Mouse (Mus musculus) heart, postnatal 25 days (tissue): ENCODE measurements around the gene Mrps35. TPM values are rescaled to one million over a fixed set of nuclear protein-coding genes. Genes with fewer than 3 reads are reported as not detected.
A peak's percentile ranks its signal among the peaks of the same experiment; 100 is the strongest.

Experiments
- DNase-seq: peaks from one replicate; pipeline ENCODE4 v3.0.0; 2022; ENCODE audit warnings: low spot score
- intact Hi-C: fragments of 180-260 bp; cut with DNase I; formaldehyde crosslinking; loops from one replicate; pipeline ENCODE4 v1.15.1; 2025
- total RNA-seq, 2 experiments: library from RNA; stranded (reverse); gene quantifications; 2 replicates each; pipeline ENCODE4 v1.2.3; 2021

The Mrps35 gene
- total RNA-seq, 2 experiments from 2014 or later: 182 to 211 TPM

DNA sequence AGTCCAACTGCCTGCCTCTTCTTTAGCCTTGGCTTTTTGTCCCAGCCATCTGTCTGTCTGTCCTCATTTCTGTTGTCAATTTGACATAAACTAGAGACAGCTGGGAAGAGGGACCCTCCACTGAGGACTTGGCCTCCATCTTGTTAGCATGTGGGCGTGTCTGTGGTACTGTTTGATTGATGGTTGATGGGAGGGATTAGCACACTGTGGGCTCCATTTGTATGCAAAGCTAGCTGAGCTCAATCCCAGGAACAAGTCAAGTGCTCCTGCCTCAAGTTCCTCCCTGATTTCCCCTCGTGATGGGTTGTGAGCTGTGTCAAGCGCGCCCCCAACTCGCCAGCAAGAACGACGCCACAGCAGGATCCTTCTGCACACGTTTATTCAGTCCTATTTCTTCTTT lies 34.3 kb downstream of the Mrps35 start:
- no peak for DNase-seq
- intact Hi-C loops: no loop called here

DNA sequence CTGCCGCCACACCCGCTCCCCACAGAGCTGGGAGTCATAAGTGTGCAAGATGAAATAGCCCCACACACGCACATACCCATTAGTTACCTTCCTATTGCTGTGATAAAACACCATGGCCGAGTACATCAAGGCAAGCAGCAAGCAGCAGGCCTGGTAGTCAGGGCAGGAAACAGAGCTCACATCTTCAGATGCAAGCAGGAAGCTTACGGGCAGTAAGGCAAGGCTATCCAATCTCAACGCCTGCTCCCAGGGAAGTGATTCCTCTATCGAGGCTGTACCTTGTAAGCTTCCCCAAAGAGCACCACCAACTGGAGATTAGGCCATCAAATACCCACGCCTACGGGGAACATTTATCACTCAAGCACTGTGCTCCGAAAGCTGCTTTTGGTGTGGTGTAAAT lies 37.4 kb downstream of the Mrps35 start:
- no peak for DNase-seq
- intact Hi-C loops: no loop called here

DNA sequence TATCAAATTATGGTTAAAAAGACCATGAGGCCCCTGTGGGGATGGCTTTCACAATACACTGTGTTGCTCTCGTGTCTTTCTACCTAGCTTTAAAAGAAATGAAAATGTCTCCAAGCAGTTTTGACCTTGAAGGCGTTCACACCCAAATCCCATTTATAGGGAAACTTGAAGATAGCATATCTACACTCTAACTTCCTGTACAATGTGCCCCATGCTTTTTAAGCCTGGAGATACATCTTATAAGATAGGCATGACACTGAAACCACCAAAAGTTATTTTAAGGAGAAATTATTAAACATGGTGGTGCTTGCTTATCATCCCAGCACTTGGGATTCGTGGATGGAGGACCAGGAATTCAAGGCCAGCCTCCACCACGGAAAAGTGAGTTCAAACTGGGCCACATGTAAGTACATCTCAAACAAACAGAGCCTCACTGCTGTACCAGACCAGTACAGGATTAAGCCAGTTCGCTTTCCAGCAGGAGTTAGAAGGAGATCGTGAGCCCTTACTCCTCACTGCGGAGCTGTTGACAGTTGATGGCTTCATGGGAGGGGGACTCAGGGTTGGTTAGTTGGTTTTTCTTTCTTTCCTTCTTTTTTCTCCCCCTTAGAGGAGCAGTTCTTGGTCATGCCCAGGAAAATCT lies 43.0 kb downstream of the Mrps35 start:
- intact Hi-C loops: no loop called here
- no peak for DNase-seq

DNA sequence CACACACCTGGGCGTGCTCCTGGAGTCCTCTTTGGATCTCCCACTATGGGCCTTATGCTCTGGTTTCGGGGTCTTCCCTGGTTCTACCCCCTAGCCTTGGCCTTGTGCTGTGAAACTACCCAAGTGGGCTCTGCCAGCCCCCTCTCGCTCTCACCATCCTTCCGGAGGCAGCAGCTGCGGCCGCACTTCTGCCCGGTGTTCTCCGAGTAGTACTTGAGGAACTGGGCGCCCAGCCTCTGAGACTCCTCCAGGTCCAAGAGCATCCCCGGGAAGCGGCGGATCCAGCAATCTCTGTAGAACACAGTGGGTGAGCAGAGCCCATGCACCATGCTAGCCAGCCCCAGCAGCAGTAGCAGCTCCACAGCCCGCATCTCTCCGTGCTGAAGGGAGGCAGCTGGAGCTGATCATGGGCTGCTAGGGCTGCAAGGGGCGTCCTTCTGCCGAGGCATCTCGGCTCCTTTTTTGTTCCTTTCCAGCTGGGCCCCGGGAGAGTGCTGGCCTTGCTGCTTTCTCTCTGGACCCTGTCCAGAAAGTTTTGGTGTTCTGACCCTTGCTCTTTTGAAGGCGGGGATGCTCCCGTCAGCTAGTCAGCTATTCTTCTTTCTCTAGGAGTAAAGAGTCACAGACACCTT lies 44.1 kb downstream of the Mrps35 start, which contains the start of gene Mansc4:
Gene Mansc4, minus strand, starts transcription at position 439 of the 632 bp plus-strand sequence.
- peak; percentile 6 for DNase-seq
- intact Hi-C loops: no loop called here

DNA sequence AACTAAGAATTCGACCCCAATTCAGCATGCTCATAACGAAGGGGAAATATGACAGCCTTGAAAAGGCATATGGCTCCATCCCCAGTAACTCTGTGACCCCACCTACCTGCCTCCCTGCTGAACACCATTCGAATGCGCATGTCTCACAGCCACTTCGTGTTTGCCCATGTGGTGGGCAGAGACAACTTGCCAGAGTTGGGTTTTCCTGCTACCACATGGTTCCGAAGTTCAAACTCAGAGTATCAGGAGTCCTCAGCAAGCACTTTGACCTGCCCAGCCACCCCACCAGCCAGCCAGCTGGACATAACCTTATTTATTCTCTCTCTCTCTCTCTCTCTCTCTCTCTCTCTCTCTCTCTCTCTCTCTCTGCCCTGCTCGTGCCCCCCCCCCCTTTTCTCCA lies 45.2 kb downstream of the Mrps35 start:
- no peak for DNase-seq
- intact Hi-C loops: no loop called here

DNA sequence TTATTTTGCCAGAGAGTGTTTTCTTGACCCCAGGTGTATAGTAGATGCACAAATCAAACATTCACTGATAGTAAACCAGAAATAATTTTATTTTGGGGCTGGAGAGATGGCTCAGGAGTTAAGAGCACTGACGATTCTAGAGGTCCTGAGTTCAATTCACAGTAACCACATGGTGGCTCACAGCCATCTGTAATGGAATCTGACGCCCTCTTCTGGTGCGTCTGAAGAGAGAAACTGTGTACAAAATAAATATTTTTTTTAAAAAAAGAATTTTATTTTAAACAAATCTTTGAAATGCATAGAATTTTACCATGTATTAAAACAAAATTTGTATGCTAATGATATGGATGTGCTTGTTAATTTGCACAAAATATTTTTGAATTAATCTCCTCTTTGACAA lies 46.0 kb downstream of the Mrps35 start:
- no peak for DNase-seq
- intact Hi-C loops: no loop called here

DNA sequence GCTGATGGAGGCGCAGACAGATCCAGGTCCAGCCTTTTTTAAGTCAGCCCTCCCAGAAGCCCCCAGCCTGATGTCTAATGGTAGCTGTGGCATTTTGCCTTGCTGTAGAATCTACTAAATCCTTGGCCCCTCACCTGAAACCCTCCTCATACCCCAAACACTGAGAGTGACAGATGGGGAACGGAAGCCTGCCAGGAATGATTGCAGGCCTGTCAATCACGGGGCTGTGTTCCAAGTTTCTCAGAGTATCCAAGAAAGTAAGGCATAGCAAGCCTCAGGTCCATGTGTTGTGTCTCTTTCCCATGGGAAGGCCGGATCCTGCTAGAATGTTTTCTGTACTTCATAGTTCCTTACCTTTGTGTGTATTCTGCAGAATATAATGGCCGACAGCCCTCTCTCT lies 47.6 kb downstream of the Mrps35 start:
- intact Hi-C loops: no loop called here
- DNase-seq: no peak

DNA sequence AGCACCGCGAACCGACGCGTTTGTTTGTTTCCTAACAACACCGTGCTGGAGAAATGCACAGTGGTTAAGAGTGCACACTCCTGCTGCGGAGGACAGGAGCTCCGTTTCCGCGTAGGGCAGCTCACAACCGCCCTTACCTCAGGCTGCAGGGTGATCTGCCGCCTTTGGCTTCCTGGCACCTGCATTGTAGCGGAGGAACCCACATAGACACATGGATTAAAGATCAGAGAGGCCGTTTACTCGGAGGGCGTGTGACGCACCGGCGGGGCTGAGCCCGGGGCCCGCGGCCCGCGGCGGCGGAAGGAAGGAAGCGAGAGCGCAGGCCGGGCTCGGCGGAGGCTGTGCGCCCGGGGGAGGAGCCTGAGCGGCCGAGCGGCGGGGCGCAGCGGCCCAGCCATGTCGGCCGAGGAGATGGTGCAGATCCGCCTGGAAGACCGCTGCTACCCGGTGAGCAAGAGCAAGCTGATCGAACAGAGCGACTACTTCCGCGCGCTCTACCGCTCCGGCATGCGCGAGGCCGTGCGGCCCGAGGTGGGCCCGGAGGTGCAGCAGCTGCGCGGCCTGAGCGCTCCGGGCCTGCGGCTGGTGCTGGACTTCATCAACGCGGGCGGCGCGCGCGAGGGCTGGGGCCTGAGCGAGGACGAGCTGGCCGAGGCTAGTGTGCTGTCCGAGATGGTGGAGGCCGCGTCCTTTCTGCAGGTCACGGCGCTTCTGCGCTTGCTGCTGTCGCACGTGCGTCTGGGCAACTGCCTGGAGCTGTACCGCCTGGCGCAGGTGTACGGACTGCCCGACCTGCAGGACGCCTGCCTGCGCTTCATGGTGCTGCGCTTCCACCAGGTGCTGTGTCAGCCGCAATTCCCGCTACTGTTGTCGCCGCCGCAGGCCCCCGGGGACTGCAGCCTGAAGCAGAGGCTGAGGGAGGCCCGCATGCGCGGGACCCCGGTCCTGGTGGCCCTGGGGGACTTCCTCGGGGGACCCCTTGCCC lies 48.9 kb downstream of the Mrps35 start, which contains the start of gene Klhl42:
Gene Klhl42, plus strand, starts transcription at position 244 of the 985 bp plus-strand sequence.
- DNase-seq: peak; percentile 63
- intact Hi-C loops: no loop called here

DNA sequence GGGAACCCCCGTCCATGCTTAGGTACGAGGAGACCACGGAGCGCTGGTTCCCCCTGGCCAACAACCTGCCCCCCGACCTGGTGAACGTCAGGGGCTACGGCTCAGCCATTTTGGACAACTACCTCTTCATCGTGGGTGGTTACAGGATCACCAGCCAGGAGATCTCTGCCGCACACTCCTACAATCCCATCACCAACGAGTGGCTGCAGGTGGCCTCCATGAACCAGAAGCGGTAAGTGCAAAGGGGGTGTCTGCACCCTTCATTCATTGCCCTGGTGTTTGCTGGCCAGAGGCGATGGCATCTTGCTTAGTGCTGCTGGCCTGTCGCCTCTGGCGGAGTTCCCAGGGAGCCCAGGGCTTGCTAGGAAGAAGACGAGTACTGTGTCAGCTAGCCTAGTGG lies 49.6 kb downstream of the Mrps35 start:
- intact Hi-C loops: no loop called here
- DNase-seq: peak; percentile 9

DNA sequence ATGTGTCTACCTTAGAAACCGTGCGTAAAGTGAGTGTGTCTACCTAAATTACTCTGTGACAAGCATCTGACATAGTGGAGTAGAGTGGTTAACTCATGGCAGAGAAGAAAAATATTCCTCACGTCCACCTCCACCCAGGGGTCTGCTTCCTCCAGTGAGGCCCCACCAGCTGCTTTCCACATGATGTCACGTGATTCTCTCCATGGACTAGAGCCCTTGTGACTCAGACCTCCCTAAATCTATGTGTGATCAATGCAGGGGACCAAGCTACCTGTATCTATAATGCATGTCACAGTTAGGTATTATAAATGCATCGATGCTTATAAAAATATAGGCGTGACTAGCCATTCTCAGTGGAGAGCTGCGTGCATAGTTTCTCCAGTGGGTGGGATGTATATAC lies 52.2 kb downstream of the Mrps35 start:
- DNase-seq: no peak
- intact Hi-C loops: no loop called here

DNA sequence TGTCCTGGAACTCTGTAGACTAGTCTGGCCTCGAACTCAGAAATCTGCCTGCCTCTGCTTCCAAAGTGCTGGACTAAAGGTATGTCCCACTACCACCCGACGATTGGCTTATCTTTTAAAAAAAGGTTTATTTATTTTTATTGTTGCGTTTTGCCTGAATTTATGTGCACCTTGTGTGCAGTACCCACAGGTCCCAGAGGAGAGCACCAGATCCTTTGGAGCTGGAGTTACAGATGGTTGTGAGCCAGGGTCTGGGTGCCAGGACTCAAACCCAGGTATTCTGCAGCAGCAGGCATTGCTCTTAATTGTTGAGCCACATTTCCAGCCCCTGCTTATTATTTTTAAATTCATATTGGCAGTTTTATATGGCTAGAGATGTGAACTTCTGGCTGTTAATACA lies 53.5 kb downstream of the Mrps35 start:
- intact Hi-C loops: no loop called here
- no peak for DNase-seq

DNA sequence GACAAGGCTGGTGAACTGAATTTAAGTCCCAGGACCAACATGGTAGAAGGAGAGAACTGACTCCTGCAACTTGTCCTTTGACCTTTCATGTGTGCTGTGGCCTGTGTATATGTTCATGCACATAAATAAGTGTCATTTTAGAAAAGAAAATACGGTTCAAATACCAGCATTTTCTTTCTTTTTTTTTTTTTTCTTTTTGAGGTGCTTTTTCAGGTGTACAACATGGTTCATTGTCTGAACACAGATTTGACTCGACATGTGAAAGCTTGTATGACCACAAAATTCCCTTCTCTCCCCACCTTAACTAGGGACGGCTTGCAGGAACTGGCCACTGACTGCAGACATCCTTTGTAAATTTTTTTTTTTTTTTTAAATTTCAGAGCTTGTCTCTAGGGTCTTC lies 54.4 kb downstream of the Mrps35 start:
- intact Hi-C loops: no loop called here
- no peak for DNase-seq

DNA sequence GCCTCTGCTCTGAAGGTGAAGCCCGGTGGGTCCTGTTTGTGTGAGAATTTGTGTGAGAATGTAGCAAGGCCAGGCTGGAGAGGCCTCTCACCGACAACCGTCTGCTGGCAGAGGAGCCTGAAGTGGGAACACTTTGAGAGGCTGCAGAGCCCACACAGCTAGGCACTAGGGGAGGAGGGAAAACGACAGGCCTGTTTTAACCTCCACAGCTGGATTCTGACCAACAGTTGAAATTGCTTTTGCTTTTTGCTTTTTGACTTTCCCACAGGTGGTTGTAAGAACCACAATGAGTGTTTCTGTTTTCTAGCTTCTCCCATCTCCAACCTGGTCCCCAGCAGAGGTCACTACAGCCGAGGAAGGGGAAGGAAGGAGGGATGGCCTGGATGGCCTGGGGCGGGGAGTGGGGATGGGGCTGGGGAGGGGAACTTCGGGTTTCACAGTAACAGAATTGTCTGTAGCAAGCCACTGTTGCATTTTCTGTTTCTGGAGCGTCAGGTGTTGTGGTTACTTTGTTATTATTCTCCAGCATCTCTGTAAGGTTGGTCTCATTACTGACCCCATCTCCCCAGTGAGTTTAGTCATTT lies 54.9 kb downstream of the Mrps35 start:
- no peak for DNase-seq
- intact Hi-C loops: no loop called here

DNA sequence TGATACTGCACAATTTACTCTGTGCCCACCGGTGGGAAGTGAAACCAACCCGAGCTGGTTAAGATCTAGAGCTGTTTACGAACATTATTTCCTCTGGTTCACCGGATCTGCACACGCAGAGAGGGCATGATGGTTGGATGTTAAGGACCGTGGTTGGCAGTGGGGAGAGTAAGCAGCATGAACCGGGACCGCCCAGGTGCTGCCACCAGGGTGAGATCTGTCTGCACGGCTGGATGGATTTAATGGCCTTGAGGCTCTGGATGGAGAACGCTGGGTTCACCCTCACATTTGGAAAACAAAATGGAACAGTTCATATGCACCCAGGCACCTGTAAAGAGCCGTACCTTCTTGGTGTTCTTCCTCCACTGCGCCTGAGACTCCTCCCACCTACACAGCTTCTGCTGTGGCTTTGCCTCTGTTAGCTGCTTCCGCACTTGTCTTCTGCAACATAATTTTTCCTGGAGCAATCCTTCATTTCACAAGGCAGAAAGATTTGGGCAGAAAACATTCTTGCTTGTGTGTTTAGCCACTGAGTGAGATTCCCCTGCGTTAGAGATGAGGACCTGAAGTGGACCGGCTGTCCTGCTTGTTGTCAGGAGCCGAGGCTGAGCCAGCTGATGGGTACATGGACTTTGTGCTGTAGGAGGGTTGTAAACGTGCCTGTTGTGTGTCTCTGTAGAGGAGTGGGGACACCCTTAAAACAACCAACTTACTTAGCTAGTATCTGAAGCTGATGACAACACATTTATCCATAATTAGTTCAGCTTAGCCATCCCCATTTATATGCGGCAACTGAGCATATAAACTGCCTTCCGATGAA lies 57.1 kb downstream of the Mrps35 start:
- intact Hi-C loops: loop anchor here (5.0 kb wide), 1 partner anchor 82 kb away; no protein-coding TSS in a partner anchor
- no peak for DNase-seq

DNA sequence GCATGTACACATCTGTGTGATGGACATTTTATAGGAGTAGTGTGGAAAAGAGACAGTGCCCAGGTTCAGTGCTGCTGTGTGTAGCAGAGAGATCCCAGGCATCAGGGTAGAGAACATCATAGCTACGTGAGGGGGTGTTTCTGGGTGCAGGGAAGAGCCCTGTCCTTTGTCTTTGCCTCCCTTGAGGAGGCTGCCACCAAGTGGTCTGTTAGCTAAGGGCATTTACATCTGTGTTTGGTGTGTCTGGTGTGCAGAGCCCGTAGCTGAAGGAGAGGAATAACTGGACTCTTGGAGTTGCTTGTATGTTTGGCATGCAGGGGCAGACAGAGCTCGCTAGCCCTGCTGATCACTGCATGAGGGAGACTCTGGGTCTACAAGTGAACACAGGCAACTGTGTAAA lies 59.7 kb downstream of the Mrps35 start:
- intact Hi-C loops: loop anchor here (5.0 kb wide), 1 partner anchor 85 kb away; no protein-coding TSS in a partner anchor
- DNase-seq: no peak

DNA sequence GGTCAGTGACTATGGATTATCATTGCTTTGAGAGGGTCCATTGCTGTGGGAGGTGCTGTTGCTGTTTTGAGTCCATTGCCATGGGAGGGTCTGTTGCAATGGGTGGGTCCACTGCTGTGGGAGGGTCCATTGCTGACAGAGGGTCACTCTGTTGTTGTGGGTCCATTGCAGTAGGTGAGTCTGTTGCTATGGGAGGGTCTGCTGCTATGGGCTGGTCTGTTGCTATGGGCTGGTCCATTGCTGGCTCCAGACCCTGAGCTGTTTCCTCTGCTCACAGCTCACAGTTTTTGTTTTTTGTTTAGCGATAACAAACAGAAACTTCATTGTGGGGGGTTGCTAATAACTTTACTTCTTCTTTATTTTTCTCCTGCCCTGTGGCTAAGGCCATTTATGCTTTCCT lies 63.0 kb downstream of the Mrps35 start:
- no peak for DNase-seq
- intact Hi-C loops: no loop called here

DNA sequence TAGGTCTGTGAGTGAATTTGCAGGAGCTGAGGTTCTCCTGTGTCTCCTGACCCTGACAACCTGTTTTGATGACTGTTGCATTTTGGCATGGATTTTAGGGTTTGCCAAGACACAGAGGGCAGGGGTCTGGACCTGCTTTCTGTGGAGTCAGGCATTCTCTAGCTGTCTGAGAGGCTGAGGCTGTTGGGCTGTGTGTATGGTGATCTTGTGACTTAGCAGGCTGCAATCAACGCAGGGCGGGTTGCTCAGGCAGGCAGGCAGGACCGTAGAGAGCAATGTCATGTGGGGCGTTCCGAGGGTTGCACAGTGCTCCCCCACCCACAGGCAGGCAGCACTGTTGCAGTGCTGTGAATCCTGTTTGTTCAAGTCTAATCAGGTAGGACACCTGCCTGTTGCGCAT lies 64.2 kb downstream of the Mrps35 start:
- DNase-seq: no peak
- intact Hi-C loops: no loop called here

DNA sequence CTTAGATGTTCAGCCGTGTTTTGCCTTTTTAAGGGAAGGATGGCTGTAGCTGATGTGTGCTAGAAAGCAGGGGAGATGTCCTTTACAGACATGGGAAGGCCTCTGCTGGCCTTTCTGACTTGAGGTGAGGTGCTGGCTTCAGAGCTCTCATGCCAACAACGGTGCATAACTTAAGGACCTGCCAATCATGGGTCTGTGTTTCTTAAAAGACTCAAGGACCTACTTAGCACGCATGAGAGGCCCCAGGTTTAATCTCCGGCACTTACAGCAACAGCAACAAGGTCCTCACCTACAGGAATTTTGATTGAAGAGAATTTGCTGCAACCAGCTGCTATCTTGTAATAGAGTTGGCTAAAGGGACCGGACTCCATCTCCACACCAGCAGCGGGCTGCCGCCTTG lies 66.7 kb downstream of the Mrps35 start:
- intact Hi-C loops: no loop called here
- no peak for DNase-seq

DNA sequence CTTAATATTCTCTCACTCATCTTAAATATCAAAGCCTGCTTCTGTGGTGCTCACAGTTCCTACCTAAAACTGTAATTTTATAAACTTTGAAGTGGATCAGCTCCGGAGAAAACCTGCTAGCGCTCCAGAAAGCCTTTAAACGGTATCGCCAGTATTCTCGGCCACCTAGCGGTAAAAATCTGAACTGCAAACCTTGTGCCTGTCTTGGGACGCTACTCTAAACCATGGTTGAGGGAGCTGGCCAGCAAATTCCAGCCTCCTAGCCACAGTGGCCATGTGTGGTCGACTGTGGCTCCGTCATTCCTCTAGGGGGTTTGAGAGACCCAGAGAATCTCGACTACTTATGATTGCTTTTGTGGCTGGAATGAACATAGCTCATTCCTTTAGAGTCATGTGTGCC lies 74.0 kb downstream of the Mrps35 start:
- intact Hi-C loops: loop anchor here (5.0 kb wide), 2 partner anchors 104 to 294 kb away; no protein-coding TSS in a partner anchor
- DNase-seq: peak; percentile 37
